Mouse (Mus musculus): ENCODE measurements at regions not wholly inside any gene's neighbourhood (a gene's known extent, or its start where the extent isn't known, plus 50 kb on each side); places are given as distances from the start of the nearest gene placed in this dataset.
"Not testable (repeated sequence)": the region's sequence is repeated elsewhere in the genome, so short reads cannot be mapped to it uniquely, and the experiment has no call there.

- H3K27me3 ChIP-seq (ENCODE audit: control insufficient read depth), result no peaks in the 10 kb centered on the region
- no peak overlapping the region for H3K4me3 ChIP-seq (replicated peaks)
- no peaks in the 10 kb centered on the region for H3K4me1 ChIP-seq (ENCODE audit: control insufficient read depth)
- no peaks in the 10 kb centered on the region for H3K9me3 ChIP-seq (ENCODE audit: control insufficient read depth, low read length)
- H3K36me3 ChIP-seq (ENCODE audit: control insufficient read depth), result no peaks in the 10 kb centered on the region
- no peak for TF ChIP-seq GATA1 (IDR thresholded peaks at IDR 0.05; ENCODE audit: low read length)
- no peak for TF ChIP-seq TAL1 (IDR thresholded peaks at IDR 0.05; ENCODE audit: low read length)
Observed at GRCm38 (mm10) chr17:82674593-82674992, 540.5 kb upstream of the Pkdcc start.

- H3K4me3 ChIP-seq (replicated peaks); H3K4me1 ChIP-seq (ENCODE audit: control insufficient read depth); H3K27me3 ChIP-seq (ENCODE audit: control insufficient read depth); H3K9me3 ChIP-seq (ENCODE audit: control insufficient read depth, low read length); H3K36me3 ChIP-seq (ENCODE audit: control insufficient read depth): not testable (repeated sequence)
Observed at GRCm38 (mm10) chr17:82666557-82666956, 548.5 kb upstream of the Pkdcc start.

GRCm38 (mm10) chr17:82664352-82664751 lies 550.7 kb upstream of the Pkdcc start:
- Histone ChIP-seq H3K4me1 (ENCODE audit: control insufficient read depth) (no peaks in the 10 kb centered on the region), H3K4me3 (replicated peaks) (no peak overlapping the region), H3K36me3 (ENCODE audit: control insufficient read depth) (no peaks in the 10 kb centered on the region), H3K27me3 (ENCODE audit: control insufficient read depth) (no peaks in the 10 kb centered on the region), H3K9me3 (ENCODE audit: control insufficient read depth, low read length) (peaks cover 2% of the 10 kb centered on the region; the same call in 1 of the 2 replicates)
- TF ChIP-seq TAL1 (IDR thresholded peaks at IDR 0.05; ENCODE audit: low read length), result no peak
- TF ChIP-seq GATA1 (IDR thresholded peaks at IDR 0.05; ENCODE audit: low read length), result no peak

GRCm38 (mm10) chr17:82636459-82637189 lies 578.5 kb upstream of the Pkdcc start:
- Histone ChIP-seq H3K36me3 (ENCODE audit: control insufficient read depth) (no peaks in the 10 kb centered on the region), H3K27me3 (ENCODE audit: control insufficient read depth) (no peaks in the 10 kb centered on the region), H3K4me3 (replicated peaks) (no peak overlapping the region), H3K4me1 (ENCODE audit: control insufficient read depth) (no peaks in the 10 kb centered on the region), H3K9me3 (ENCODE audit: control insufficient read depth, low read length) (peaks cover 5% of the 10 kb centered on the region)
- no peak for TF ChIP-seq TAL1 (IDR thresholded peaks at IDR 0.05; ENCODE audit: low read length)
- TF ChIP-seq GATA1 (IDR thresholded peaks at IDR 0.05; ENCODE audit: low read length), result no peak

GRCm38 (mm10) chr17:82635849-82636248 lies 579.2 kb upstream of the Pkdcc start:
- Histone ChIP-seq H3K9me3 (ENCODE audit: control insufficient read depth, low read length) (peaks cover 5% of the 10 kb centered on the region), H3K27me3 (ENCODE audit: control insufficient read depth) (no peaks in the 10 kb centered on the region), H3K4me3 (replicated peaks) (no peak overlapping the region), H3K36me3 (ENCODE audit: control insufficient read depth) (no peaks in the 10 kb centered on the region), H3K4me1 (ENCODE audit: control insufficient read depth) (no peaks in the 10 kb centered on the region)
- no peak for TF ChIP-seq GATA1 (IDR thresholded peaks at IDR 0.05; ENCODE audit: low read length)
- no peak for TF ChIP-seq TAL1 (IDR thresholded peaks at IDR 0.05; ENCODE audit: low read length)

GRCm38 (mm10) chr17:82606642-82607175 lies 608.4 kb upstream of the Pkdcc start:
- Histone ChIP-seq H3K4me3 (replicated peaks) (no peak overlapping the region), H3K9me3 (ENCODE audit: control insufficient read depth, low read length) (no peaks in the 10 kb centered on the region), H3K4me1 (ENCODE audit: control insufficient read depth) (no peaks in the 10 kb centered on the region), H3K36me3 (ENCODE audit: control insufficient read depth) (no peaks in the 10 kb centered on the region), H3K27me3 (ENCODE audit: control insufficient read depth) (no peaks in the 10 kb centered on the region)
- no peak for TF ChIP-seq GATA1 (IDR thresholded peaks at IDR 0.05; ENCODE audit: low read length)
- TF ChIP-seq TAL1 (IDR thresholded peaks at IDR 0.05; ENCODE audit: low read length), result no peak

GRCm38 (mm10) chr17:82583801-82584200 lies 631.3 kb upstream of the Pkdcc start:
- Histone ChIP-seq H3K4me1 (ENCODE audit: control insufficient read depth) (no peaks in the 10 kb centered on the region), H3K9me3 (ENCODE audit: control insufficient read depth, low read length) (peaks cover 4% of the 10 kb centered on the region; the same call in 1 of the 2 replicates), H3K27me3 (ENCODE audit: control insufficient read depth) (no peaks in the 10 kb centered on the region), H3K4me3 (replicated peaks) (no peak overlapping the region), H3K36me3 (ENCODE audit: control insufficient read depth) (no peaks in the 10 kb centered on the region)
- TF ChIP-seq TAL1 (IDR thresholded peaks at IDR 0.05; ENCODE audit: low read length), result no peak
- TF ChIP-seq GATA1 (IDR thresholded peaks at IDR 0.05; ENCODE audit: low read length), result no peak

- H3K4me3 ChIP-seq (replicated peaks), result no peak overlapping the region
- no peaks in the 10 kb centered on the region for H3K4me1 ChIP-seq (ENCODE audit: control insufficient read depth)
- TF ChIP-seq GATA1 (IDR thresholded peaks at IDR 0.05; ENCODE audit: low read length) (no peak), TAL1 (IDR thresholded peaks at IDR 0.05; ENCODE audit: low read length) (no peak)
- H3K27me3 ChIP-seq (ENCODE audit: control insufficient read depth), result no peaks in the 10 kb centered on the region
- no peaks in the 10 kb centered on the region for H3K9me3 ChIP-seq (ENCODE audit: control insufficient read depth, low read length)
- no peaks in the 10 kb centered on the region for H3K36me3 ChIP-seq (ENCODE audit: control insufficient read depth)
Observed at GRCm38 (mm10) chr17:82533521-82533920, 681.6 kb upstream of the Pkdcc start.

- TF ChIP-seq GATA1 (IDR thresholded peaks at IDR 0.05; ENCODE audit: low read length) (no peak), TAL1 (IDR thresholded peaks at IDR 0.05; ENCODE audit: low read length) (no peak)
- H3K9me3 ChIP-seq (ENCODE audit: control insufficient read depth, low read length), result no peaks in the 10 kb centered on the region
- no peaks in the 10 kb centered on the region for H3K36me3 ChIP-seq (ENCODE audit: control insufficient read depth)
- no peaks in the 10 kb centered on the region for H3K27me3 ChIP-seq (ENCODE audit: control insufficient read depth)
- H3K4me3 ChIP-seq (replicated peaks), result no peak overlapping the region
- H3K4me1 ChIP-seq (ENCODE audit: control insufficient read depth), result no peaks in the 10 kb centered on the region
Observed at GRCm38 (mm10) chr17:82518129-82518528, 697.0 kb upstream of the Pkdcc start.

GRCm38 (mm10) chr17:82516850-82517249 lies 698.2 kb upstream of the Pkdcc start:
- Histone ChIP-seq H3K36me3 (ENCODE audit: control insufficient read depth) (no peaks in the 10 kb centered on the region), H3K4me3 (replicated peaks) (no peak overlapping the region), H3K4me1 (ENCODE audit: control insufficient read depth) (no peaks in the 10 kb centered on the region), H3K9me3 (ENCODE audit: control insufficient read depth, low read length) (no peaks in the 10 kb centered on the region), H3K27me3 (ENCODE audit: control insufficient read depth) (no peaks in the 10 kb centered on the region)
- TF ChIP-seq TAL1 (IDR thresholded peaks at IDR 0.05; ENCODE audit: low read length) (no peak), GATA1 (IDR thresholded peaks at IDR 0.05; ENCODE audit: low read length) (no peak)

All from erythroblast, embryonic 14.5 days (primary cell).